Mouse (Mus musculus): ENCODE measurements around the gene Casq2.

Gene Casq2

DNA sequence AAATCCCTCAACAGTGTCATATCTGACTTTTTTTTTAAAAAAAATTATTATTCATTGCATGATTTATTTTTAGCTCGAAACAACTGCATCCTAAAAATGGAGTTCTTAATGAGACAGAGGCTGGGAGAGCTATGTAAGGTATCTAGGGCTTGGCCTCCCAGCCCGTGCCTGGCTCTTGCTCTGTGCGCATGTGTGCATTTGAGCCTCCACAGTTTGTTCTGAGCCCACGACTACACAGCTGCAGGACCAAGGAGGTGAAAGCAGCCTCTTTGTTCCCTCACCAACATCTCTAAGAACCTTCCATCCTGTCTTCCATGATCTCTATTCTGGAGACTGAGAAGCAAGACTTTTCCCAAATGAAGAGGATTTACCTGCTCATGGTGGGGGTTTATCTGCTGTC, at the start of gene Casq2:
Gene Casq2, plus strand, starts transcription at position 133 of the 400 bp plus-strand sequence.
- no peak for DNase-seq (ENCODE audit: low spot score in 2 of 2)

DNA sequence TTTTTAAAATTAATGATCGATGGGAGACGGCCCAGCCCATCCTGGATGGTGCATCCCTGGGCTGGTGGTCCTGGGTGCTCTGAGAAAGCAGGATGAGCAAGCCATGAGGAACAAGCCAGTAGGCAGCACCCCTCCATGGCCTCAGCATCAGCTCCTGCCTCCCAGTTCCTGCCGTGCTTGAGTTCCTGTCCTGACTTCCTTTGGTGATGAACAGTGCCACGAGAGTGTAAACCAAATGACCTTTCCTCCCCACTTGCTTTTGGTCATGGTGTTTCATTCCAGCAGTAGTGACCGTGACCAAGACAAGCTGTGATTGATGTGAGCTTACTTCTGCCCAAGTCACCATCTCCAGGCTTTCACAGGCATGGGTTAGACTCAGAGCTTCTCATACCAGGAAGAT, 48.4 kb upstream of the Casq2 start:
- DNase-seq (ENCODE audit: low spot score in 2 of 2) = no peak

DNA sequence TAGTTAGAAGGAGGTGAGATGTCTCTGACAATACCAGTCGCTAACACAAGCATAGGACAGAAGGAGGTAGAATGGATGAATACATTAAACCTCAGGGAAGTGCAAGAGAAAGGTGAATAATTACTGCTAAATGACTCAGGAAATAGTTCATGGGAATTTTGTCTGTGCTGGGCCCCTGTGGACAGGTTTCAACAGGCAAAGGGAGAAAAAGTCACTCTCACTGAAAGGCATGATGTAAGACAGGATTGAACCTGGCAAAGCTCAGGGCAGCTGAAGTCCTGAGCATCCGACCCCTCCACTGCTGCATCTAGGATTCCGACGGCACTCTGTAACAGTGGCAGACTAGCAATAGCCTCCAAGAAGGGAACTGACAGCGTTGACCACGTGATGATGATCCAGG, 47.6 kb upstream of the Casq2 start:
- DNase-seq (ENCODE audit: low spot score in 2 of 2) = no peak

DNA sequence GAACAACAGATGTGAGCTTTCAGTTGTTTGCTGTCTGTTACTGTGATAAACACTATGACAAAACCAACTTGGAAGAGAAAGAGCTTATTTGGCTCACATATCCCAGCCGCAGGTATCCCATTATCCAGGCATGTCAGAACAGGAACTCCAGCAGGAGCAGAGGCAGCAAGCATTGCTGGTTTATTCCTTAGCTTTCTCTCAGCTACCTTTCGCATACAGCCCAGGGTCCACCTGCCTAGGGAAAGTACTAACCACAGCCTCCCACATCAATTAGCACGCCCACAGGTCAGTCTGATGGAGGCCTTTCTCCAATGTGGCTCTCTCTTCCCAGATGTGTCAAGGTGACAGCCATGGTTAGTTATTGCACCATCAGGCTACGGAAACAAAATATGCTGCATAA, 44.6 kb upstream of the Casq2 start:
- DNase-seq (ENCODE audit: low spot score in 2 of 2) = no peak

DNA sequence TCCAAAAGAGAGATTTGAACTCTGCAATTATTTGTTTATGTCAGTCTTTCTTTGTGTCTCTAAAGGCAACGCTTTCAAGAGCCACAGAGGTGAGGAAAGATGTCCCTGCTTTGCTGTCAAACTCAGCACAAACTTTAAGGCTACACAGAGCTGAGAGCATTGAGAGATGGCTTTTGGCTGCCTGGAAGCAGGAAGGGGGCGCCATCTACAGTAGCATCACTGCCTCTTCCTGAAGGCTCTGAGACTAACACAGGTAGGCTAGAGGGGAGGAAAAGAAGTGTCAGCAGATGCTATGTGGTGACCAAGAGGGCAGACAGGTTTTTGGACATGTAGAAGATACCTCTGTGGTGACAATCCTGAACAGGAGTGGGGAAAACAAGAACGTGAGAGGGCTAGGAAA, 41.1 kb upstream of the Casq2 start:
- DNase-seq (ENCODE audit: low spot score in 2 of 2) = no peak

DNA sequence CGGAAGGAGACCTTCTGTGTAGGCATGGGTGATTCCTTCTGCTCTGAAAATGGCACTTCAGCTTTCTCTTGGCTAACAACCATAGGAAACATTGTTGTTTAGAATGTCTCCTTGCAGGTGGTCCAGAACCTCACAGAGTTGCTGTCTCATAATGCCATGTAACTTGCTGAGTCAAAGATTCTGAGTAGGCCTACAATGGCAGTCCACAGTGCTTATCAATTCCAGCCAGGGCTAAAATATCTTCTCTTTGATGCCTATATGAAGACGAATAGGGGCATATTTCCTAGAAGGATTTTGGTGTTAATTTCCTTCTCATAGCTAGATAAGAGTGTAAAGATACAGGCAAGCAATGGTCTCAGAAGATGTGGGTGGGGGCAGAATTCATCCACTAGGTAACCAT, 38.7 kb upstream of the Casq2 start:
- DNase-seq (ENCODE audit: low spot score in 2 of 2) = no peak

DNA sequence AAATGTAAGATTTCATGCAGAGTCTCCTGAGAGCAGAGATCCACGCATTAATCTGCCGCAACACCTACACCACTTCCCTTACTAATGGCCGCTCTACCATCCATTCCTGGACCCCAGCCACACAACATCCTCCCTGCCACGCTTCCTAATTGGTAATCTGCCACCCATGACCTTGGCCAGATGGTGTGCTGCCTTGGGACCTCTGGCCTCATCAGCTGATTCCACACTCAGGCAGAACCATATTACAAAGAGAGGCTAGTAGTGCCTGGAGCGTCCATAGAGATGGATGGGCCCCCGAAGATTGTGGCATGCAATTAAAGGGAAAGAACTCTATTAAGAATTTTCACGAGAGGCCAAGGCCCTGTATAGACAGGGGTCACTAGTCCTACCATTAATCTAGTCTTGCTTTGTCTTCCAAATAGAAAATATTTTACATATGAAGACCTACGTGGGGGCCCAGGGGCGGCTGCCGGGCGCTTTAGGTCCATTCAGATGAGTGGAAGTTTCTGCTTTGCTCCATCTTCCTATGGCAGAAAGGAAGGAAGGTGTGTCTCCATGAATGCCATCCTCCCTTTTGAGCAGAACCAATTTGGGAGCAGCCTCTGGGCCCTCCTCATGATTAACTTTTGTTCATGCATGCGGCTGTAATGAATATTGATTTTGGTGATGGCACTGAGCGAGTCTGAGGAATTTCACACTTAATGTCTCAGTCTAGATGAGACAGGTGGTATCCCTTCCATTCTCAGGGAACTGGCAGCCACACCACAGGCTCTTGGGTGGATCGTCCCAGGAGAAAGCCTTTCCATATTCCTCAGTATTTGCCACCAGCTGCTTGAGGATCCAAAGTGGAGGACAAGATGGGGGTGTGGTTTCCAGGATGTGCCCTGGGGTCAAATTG, 36.8 kb upstream of the Casq2 start:
- no peak for DNase-seq (ENCODE audit: low spot score in 2 of 2)

DNA sequence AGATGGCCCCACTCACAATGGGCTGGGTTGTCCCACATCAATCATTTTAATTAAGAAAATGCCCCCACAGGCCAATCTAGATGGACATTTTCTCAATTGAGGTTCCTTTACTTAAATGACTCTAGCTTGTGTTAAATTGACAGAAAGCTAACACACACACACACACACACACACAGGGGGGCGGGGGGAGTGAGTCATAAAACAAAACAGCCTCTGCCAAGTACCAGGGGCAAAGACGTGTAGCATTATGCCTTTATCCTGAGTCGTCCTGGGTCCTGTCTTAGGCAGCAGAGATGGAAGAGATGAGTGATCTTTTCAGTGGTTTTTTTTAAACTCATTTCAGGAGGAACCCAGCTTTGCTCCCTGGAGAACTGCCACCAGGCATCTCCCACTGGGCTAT, 34.2 kb upstream of the Casq2 start:
- no peak for DNase-seq (ENCODE audit: low spot score in 2 of 2)

DNA sequence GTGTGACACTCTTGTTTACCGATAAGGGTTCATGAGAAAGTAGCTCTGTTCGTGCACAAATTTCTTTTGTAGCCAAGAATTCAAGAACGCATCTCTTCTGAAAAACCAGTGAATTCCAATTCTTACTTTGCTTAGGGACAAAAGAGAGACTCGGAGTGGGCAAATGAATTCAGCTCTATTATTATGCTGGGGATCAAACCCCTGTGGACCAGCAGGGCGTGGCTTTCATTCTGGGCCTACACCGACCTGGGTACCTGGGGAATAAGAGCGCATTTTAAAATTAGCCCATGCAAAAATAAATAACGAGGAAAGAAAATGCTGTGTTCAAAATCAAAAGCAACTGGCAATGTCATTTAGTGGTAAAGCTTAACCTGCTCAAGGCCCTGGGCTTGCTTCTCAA, 32.9 kb upstream of the Casq2 start:
- no peak for DNase-seq (ENCODE audit: low spot score in 2 of 2)

DNA sequence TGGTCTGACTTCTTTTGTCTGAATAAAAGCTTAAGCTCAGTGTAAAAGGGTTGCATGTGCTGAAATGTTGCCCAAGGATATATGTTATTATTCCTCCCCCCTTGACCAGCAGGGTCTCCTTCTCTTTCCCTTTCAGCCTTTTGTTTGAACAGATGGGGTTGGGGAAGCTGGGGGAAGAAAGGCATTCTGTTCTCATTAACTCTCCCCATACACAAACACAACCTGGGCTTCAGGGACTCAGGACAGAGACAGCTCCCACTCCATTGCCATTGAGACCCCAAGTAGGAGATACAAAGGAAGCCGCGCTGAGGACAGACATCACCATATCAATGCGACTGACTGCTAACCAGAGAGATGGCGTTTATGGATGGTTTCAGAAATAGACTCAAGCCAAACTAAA, 30.3 kb upstream of the Casq2 start:
- DNase-seq (ENCODE audit: low spot score in 2 of 2) = no peak

DNA sequence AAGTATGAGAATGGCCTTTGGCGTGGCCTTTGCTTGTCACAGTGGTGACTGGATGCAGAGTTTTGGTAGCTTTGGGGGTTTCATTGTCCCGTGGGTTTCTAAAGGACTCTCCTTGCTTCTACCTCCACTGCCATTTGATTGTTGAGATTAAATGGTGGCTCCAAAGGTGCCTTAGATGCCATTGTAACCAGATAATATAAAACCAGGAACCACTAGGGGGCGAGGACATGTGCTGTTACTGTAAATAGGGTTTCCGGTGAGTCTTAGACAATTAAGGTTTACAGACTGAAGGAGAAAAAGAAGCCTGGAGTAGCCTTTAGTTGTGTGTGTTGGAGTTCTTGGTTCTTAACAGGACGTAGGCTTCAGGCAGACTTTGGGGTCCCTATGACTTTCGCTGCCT, 26.1 kb upstream of the Casq2 start:
- no peak for DNase-seq (ENCODE audit: low spot score in 2 of 2)

DNA sequence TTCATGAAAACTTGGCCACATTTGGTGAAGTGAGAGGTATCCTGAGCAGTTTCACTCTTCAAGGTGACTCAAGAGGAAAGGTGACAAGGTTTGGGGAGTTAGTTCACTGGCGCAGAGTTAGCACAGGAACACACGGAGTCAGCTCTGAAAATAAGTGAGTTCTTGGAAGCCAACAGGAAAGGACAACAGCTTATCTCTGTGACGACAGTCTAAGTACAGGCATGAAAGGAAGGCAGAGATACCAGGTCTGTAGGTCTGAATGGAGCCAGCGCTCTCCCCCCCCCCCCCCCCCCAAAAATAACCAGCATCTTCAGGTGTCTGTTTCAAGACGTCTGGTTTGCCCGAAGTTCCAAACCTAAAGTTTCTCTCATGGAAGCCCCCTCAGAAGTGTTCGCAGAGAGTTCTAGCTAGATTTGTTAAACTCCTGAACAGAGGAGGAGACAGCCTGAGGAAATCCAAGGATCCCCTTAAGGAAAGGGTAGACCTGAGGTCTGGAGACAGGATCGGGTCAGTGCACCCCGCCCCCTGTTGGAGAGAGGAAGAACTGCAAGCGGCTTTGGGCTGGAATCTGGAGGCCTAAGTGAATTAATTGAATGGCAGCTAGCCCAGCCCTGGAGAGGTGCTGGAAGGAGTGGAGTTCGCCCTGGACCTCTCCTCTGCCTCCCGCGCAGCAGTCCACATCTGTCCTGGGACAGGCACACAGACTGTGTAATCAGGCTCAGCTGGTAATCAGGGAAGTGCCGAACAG, 24.1 kb upstream of the Casq2 start:
- peak in 1 of 2 experiments; percentile 45 for DNase-seq (ENCODE audit: low spot score in 2 of 2)

DNA sequence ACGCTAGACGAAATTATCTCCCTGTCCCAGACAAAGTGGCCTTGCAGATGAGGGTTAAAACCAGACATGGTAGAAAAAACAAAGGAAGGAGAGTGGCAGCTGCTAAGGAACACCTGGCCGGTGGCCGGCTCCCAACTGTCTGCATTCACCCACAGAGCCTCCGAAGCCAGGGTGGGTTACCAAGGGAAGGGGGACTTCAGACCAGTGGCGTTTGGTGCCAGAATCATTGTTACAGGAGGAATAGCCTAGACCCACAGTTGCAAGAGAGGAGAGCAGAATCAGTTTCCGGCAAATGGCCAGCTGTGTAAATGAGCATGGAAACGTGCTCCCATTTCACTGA, 23.6 kb upstream of the Casq2 start:
- no peak for DNase-seq (ENCODE audit: low spot score in 2 of 2)

DNA sequence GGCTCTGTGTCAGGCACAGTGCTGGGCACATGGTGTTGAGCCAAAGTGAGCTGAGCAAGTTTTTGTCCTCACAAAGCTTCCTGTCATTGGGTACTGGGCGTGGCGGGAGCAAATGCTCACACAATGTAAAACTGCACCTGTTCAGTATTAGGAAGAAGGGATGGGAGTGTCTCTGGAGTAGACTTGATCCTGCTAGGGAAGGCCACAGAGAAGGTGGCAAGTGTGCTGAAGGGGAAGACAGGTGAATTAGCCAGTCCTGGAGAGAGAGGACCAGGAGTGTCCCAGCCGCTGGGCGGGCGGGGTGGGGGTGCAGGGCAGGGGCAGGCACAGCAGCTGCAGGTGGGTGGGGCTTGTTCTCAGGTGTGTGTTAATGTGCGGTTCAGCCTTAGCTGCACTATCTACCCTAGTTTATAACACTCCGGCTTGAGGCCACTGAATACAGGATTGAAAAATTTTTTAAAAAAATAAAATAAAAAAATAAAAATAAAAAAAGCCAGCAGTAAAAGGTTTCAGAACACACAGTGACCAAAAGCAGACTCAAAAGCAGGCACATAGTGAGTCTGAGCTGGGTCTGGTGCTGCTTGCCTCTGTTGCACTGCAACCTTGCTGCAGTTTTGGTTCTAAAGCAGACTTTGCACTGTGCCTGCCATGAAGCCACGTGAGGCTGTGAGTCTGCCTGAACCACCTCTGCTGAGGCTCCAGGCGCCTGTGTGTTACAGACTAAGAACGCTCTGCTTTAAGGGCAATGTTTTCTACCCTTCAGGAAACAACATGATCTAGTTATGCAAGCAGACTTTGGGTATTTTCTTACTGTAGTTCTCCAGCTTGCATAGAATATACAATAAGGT, 22.7 kb upstream of the Casq2 start:
- DNase-seq (ENCODE audit: low spot score in 2 of 2) = no peak

DNA sequence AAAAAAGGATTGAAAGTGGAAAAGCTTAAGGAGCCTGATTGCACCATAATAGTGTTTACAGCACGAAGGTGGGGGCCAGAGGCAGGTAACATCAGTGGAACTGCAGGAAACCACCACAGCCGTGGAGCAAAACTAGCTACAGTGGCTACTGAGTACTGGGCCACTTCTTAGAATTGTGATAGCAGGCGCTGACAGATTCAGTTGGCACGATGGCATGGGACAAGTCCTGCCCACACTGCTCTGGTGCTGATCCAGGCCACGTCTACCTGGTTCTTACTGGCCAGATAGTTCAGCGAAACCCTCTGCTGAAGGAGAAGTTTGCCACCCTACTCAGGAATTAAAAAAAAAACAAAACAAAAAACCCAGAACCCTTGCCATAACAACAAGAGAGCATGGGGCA, 21.6 kb upstream of the Casq2 start:
- no peak for DNase-seq (ENCODE audit: low spot score in 2 of 2)

DNA sequence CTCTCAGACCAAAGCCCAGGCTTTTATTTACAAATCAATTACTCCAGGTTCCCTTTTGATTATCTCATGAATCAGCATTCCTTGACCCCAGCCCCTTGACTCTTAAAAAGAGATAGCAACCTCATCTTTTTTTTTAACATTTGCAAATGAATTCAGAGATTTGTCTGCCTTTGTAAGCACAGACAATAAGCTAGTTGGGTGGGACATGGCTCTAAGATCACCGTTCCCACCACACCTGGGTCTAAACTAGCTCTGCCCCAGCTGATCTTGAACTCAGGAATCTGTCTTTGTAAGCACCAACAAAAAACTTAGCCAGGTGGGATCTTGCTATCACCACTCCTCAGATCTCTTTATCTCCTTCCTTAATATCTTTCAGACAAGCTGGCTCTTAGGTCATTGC, 18.9 kb upstream of the Casq2 start:
- DNase-seq (ENCODE audit: low spot score in 2 of 2) = no peak

DNA sequence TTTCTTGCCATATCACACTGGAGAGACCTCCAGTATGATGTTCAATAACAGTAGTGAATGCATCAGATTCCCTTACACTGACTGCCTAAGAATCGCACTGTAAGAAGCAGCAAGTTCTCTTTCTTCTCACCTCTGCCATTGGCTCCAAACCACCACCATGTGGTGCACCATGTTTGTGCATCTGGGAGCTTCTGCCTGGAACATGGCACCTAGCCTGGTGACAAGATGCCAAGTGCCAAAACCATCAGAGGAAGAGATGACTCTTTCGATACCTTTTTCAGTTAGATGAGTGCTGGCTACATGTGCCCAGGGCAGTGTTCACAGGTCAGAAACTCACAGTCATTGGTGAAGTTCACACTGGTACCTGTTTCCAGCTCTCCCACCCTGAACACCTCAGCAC, 18.4 kb upstream of the Casq2 start:
- DNase-seq (ENCODE audit: low spot score in 2 of 2) = no peak

DNA sequence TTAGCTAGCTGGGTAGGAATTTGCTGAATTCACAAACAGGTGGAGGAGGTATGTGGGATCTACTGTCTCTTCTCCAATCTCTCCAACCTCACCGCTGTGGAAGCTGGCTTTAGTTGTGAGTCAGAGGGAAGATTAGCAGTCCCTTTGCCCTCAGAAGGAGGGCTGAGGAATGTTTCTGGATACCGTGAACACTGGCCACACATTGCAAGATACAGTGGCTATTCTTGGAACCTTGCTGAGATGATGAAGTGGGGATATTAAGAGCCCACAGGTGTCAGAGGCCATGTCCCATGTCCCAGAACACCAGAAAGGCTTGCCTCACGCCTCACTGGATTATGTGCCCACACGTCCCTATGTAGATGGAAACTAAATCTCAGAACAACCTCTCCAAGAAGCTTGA, 17.0 kb upstream of the Casq2 start:
- DNase-seq (ENCODE audit: low spot score in 2 of 2) = no peak

DNA sequence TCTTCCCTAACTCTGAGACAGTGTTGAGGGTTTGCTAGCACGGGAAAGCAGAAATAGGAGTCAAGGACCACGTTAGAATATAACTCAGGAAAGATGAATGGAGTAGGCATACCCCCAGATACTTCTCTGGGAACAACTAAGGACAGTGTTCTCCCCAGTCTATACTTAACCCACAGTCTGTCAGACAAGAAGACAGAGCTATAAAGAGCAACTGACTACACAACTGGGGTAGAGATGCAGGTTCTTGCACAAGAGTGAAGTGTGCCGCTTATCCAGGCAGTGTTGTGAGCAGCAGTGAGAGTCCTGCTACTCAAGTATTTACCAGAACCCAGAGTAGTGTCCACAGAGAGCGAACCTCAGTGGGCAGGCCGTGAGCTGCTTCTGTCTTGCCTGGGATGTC, 16.5 kb upstream of the Casq2 start:
- DNase-seq (ENCODE audit: low spot score in 2 of 2) = no peak

DNA sequence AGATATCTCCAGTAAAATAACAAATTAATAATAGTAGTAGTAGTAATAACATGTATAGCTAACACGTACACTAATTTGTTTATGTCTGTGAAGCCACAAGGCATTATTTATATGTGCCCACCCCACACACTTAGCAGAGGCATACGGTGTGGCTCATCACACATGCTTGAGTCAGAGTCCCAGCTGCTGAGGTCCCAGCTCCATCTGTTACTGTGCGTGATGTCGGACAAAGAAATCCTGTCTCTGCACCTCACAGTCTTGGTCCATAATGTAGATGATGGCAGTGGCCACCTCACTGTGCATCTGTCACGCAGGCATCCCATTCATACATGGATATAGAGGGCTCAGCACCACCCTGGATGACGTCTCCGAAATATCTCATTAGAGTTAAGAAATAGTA, 15.9 kb upstream of the Casq2 start:
- peak in 1 of 2 experiments; percentile 3 for DNase-seq (ENCODE audit: low spot score in 2 of 2)

DNA sequence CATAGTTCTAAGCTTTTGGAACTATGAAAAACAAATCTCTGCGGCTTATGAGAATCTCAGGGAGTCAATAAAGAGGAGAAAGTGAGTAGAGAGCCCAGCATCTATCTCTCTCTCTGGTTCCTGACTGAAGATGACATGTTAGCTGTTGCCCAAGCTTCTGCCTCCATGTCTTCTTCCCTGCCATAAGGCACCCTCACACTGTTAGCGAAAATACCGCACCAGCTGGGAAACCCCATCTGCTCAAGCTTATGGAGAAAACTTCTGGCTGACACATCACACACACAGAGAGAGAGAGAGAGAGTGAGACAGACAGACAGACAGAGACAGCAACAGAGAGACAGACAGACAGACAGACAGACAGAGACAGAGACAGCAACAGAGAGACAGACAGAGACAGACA, 15.2 kb upstream of the Casq2 start:
- peak in 1 of 2 experiments; percentile 75 for DNase-seq (ENCODE audit: low spot score in 2 of 2)

DNA sequence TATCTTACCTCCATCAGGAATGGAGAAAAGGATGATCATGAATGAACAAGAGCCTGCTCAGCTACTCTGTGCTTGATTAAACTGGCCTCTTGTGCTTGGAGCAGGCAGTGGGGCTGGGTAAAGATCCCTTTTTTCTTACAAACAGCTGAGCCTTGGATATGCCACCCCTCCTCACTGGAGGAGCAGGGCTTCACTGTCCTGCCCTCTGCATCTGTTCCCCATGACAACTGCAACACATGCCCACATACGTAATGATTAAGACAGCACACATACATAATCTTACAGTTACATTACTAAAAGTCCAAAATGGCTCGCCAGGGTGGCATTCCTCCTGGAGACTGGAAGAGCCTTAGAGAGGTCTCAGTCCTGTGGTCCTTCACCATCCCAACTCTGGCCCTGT, 6.8 kb upstream of the Casq2 start:
- no peak for DNase-seq (ENCODE audit: low spot score in 2 of 2)
